Mouse (Mus musculus): ENCODE measurements around the gene Znfx1.

The Znfx1 gene

GRCm38 (mm10) chr2:166995796-166996532 is 66.9 kb downstream of the Znfx1 start, which contains the start of gene Stau1:
Gene Stau1 (minus strand): TSS chr2:166996299.
- in situ Hi-C loops (cut with MboI) = no loop called here

DNA sequence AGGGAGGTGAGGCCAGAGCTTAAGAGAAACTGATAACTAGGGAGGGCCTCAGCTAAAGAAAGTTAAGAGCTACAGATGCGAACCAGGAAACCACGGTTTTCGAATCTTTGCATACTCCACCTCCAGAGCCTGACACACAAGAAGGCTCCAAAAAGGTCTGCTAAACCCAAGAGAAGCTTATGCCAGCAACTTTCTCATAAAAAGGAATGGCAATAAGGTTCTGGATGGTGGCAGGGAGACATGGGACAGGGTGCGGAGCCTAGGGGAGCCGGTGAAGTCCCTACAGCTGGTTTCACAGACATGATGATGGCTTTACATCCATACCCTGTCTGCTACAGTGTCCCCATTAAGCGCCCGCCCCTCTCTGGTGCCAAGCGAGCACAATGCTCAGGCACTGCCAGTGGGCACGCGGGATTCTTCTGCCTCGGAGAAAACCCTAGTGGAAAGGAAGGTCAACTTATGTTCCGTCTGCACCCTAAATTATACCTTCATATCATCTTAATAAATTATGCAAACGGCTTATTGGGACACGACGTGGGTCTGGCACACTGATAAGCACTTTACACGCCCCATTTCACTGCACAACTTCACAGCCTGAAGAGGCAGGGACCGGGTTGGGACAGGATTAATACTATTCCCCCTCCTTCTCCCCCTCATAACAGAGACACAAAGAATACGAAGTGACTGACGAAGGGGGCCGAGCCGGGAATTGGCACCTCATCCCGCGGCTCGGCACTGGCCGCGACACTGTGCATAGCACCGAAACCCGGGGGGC is 67.6 kb downstream of the Znfx1 start:
- in situ Hi-C loops (cut with MboI) = no loop called here

DNA sequence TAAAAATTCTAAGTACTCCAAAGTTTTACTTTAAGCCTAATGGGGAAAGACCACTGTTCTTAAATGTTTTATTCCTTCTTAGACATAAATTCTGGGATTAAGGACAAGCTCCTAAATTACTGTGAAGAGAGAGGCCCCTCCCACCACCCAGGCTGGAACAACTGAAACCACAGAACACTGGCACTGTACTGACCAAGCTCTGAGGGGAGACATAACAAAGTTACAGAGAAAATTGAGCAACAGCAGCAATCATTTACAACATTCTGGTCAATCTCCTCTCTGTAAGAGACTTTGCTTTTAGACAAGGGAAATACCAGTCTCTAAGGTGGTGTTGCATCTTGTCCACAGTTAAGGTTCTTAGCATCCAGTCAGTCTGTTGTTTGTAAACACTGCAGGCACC is 70.9 kb downstream of the Znfx1 start:
- in situ Hi-C loops (cut with MboI) = no loop called here

DNA sequence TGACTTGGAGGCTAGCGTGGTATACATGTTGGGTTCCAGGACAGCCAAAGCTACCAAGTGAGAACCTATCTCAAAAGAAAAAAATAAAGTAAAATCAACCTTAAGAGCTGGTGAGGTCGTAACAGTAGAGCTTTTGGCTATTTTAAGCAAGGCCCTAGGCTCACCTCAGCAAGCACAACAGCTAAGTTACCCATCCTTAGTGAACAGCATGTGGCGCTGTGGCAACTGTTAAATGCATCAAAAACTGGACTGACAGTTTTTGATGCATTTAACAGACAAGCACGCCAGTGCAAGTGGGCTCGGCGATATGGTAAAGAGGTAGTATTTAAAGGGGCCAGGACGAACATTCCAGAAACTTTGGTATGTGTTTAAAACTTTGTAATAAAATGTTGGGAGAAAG is 72.0 kb downstream of the Znfx1 start:
- in situ Hi-C loops (cut with MboI) = no loop called here
